Mouse (Mus musculus): ENCODE results near the gene Tcam1. TPM values are rescaled to one million over a fixed set of nuclear protein-coding genes. Genes with fewer than 3 reads are reported as not detected.

Tcam1 gene
- polyA plus RNA-seq, 1 experiment from 2014 or later, result 0.26 TPM

DNA sequence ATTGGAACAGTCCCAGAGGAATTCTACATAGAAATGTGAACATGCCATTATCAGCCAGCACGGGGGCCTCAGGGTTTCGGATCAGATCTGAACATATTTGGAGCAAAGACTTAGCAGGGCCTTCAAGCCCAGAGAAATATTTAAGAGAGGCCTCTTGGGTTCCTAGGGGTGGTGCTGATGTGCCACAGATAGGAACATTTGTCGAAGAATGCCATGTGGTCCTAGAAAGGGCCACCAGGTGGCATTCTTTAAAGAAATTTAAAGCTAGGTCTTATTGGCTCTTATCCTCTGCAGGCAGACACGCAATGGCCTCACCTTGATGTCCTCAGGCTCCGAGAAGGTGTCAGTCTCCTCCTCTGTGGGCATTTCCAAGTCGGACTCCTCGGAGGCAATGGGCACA, 53.2 kb downstream of the Tcam1 start:
- Histone ChIP-seq H3K9me3 (ENCODE audit: control insufficient read depth, low read length) (no peaks in the 10 kb centered on the region), H3K27me3 (replicated peaks; ENCODE audit: control insufficient read depth, insufficient read depth, low read length) (no peaks in the 10 kb centered on the region), H3K36me3 (ENCODE audit: control insufficient read depth, insufficient read depth, low read length) (no peaks in the 10 kb centered on the region), H3K27ac (ENCODE audit: low read depth) (no peak overlapping the region), H3K4me3 (ENCODE audit: low read depth, low read length) (no peak overlapping the region), H3K9ac (ENCODE audit: low read length) (no peak overlapping the region), H3K4me2 (ENCODE audit: low read length) (no peak overlapping the region), H3K4me1 (replicated peaks; ENCODE audit: control insufficient read depth, insufficient read depth, low read length) (0 out of 2 replicates have a peak, but pooled peaks cover 3% of the 10 kb centered on the region)
- DNase-seq (ENCODE audit: low spot score), result no peak
- 52% methylated on average over 7 of the region's 7 CpGs for WGBS
- ATAC-seq (replicated peaks; ENCODE audit: low FRiP score, low TSS enrichment, low read depth), result no peak

DNA sequence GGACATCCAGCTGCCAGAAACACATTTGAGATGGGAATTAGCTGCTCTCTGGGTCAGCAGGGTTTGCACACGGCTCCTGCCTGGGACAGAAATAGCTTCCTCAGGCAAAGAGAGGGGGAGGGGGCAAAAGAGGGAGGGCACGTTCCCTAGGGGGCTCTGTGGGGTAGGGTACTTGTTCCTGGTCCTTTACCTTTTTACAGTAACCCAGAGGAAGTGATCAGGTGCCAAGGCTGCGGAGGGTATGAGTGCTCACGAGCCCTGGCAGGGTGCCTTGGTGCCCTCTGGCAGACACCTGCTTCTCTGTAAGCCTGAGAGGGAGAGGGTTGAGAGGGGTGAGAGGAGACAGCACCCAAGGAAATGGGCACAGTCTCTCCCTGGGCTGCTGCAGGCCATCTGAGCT, 56.0 kb downstream of the Tcam1 start:
- H3K27me3 ChIP-seq (replicated peaks; ENCODE audit: control insufficient read depth, insufficient read depth, low read length), result no peaks in the 10 kb centered on the region
- H3K9me3 ChIP-seq (ENCODE audit: control insufficient read depth, low read length), result no peaks in the 10 kb centered on the region
- H3K4me2 ChIP-seq (ENCODE audit: low read length), result no peak overlapping the region
- WGBS, result 61% methylated on average over 4 of the region's 4 CpGs
- no peaks in the 10 kb centered on the region for H3K4me1 ChIP-seq (replicated peaks; ENCODE audit: control insufficient read depth, insufficient read depth, low read length)
- no peak overlapping the region for H3K4me3 ChIP-seq (ENCODE audit: low read depth, low read length)
- H3K9ac ChIP-seq (ENCODE audit: low read length), result no peak overlapping the region
- DNase-seq (ENCODE audit: low spot score) (no peak), ATAC-seq (replicated peaks; ENCODE audit: low FRiP score, low TSS enrichment, low read depth) (no peak)
- no peak overlapping the region for H3K27ac ChIP-seq (ENCODE audit: low read depth)
- no peaks in the 10 kb centered on the region for H3K36me3 ChIP-seq (ENCODE audit: control insufficient read depth, insufficient read depth, low read length)

DNA sequence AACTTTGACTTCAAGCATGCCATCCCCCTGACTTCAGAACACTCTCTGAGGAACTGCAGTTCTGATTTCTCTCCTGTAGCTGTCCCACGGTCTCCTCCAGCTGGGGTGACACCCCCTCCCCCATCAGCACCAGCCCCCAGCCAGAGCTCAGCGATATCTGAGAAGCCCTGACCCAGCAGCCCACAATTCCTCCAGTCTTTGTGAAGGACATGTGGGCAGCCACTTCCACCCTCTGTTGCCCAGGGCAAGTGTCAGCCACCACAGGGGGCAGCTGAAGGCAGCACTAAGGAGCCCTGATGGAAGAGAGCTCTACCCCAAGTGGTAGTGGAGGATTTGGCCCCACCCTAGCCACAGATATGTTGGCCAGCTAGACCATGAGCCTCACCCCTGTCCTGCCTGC, 57.6 kb downstream of the Tcam1 start:
- ATAC-seq (replicated peaks; ENCODE audit: low FRiP score, low TSS enrichment, low read depth) (no peak), DNase-seq (ENCODE audit: low spot score) (no peak)
- Histone ChIP-seq H3K4me1 (replicated peaks; ENCODE audit: control insufficient read depth, insufficient read depth, low read length) (no peaks in the 10 kb centered on the region), H3K4me3 (ENCODE audit: low read depth, low read length) (no peak overlapping the region), H3K36me3 (ENCODE audit: control insufficient read depth, insufficient read depth, low read length) (no peaks in the 10 kb centered on the region), H3K9me3 (ENCODE audit: control insufficient read depth, low read length) (no peaks in the 10 kb centered on the region), H3K27ac (ENCODE audit: low read depth) (no peak overlapping the region), H3K9ac (ENCODE audit: low read length) (no peak overlapping the region), H3K27me3 (replicated peaks; ENCODE audit: control insufficient read depth, insufficient read depth, low read length) (no peaks in the 10 kb centered on the region), H3K4me2 (ENCODE audit: low read length) (no peak overlapping the region)
- WGBS, result 9% methylated on average over 2 of the region's 2 CpGs

DNA sequence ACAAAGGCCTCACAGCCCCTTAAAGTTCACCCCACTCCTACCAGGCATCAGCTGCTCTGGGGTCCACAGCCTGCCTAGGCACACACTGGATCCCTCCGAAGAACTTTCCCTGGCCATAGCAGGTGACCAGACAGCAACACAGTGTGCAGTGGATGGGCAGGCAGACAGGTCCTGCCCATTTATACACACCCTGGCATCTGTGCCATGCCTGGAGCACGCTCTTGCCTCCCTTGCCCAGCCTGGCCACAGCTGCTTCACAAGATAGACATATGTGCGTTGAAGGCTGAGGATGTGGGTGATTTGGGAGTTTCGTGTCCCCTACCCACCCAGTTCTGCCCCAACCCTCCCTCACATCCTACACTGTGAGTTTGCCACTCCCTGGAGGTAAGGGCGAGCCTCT, 61.6 kb downstream of the Tcam1 start:
- Histone ChIP-seq H3K4me1 (replicated peaks; ENCODE audit: control insufficient read depth, insufficient read depth, low read length) (no peaks in the 10 kb centered on the region), H3K27ac (ENCODE audit: low read depth) (no peak overlapping the region), H3K27me3 (replicated peaks; ENCODE audit: control insufficient read depth, insufficient read depth, low read length) (no peaks in the 10 kb centered on the region), H3K4me2 (ENCODE audit: low read length) (no peak overlapping the region), H3K4me3 (ENCODE audit: low read depth, low read length) (no peak overlapping the region), H3K9me3 (ENCODE audit: control insufficient read depth, low read length) (no peaks in the 10 kb centered on the region), H3K9ac (ENCODE audit: low read length) (no peak overlapping the region), H3K36me3 (ENCODE audit: control insufficient read depth, insufficient read depth, low read length) (no peaks in the 10 kb centered on the region)
- WGBS, result 74% methylated on average over 5 of the region's 5 CpGs
- DNase-seq (ENCODE audit: low spot score), result no peak
- ATAC-seq (replicated peaks; ENCODE audit: low FRiP score, low TSS enrichment, low read depth), result no peak

Other genes with a start within 250 kb of the Tcam1 start
- gene Dcaf7, start 239.8 kb upstream of the Tcam1 start, polyA plus RNA-seq (2014; fragmentation: Nextera tagmentation; extraction: Ambion mirVana), result 62.2 and 68.6 TPM in 2 replicates
- 8.8 and 10.3 TPM in 2 replicates for gene Taco1, start 210.6 kb upstream of the Tcam1 start, polyA plus RNA-seq (2014; fragmentation: Nextera tagmentation; extraction: Ambion mirVana)
- gene Map3k3, start 192.1 kb upstream of the Tcam1 start, polyA plus RNA-seq (2014; fragmentation: Nextera tagmentation; extraction: Ambion mirVana), result 22.3 and 23.0 TPM in 2 replicates
- gene Gm10840, start 115.8 kb upstream of the Tcam1 start, polyA plus RNA-seq (2014; fragmentation: Nextera tagmentation; extraction: Ambion mirVana), result not detected in 2 replicates
- gene Limd2, start 115.8 kb upstream of the Tcam1 start, polyA plus RNA-seq (2014; fragmentation: Nextera tagmentation; extraction: Ambion mirVana), result 129 and 153 TPM in 2 replicates
- gene Strada, start 74.5 kb upstream of the Tcam1 start, polyA plus RNA-seq (2014; fragmentation: Nextera tagmentation; extraction: Ambion mirVana), result 20.6 and 25.1 TPM in 2 replicates
- 64.4 and 76.1 TPM in 2 replicates for gene Ccdc47, start 60.3 kb upstream of the Tcam1 start, polyA plus RNA-seq (2014; fragmentation: Nextera tagmentation; extraction: Ambion mirVana)
- 66.5 and 80.8 TPM in 2 replicates for gene Ddx42, start 59.7 kb upstream of the Tcam1 start, polyA plus RNA-seq (2014; fragmentation: Nextera tagmentation; extraction: Ambion mirVana)
- gene Ftsj3, start 20.6 kb upstream of the Tcam1 start, polyA plus RNA-seq (2014; fragmentation: Nextera tagmentation; extraction: Ambion mirVana), result 65.1 and 69.9 TPM in 2 replicates
- 248 and 256 TPM in 2 replicates for gene Psmc5, start 20.5 kb upstream of the Tcam1 start, polyA plus RNA-seq (2014; fragmentation: Nextera tagmentation; extraction: Ambion mirVana)
- 64.4 and 72.4 TPM in 2 replicates for gene Smarcd2, start 3.7 kb upstream of the Tcam1 start, polyA plus RNA-seq (2014; fragmentation: Nextera tagmentation; extraction: Ambion mirVana)
- gene Gh, start 25.2 kb downstream of the Tcam1 start, polyA plus RNA-seq (2014; fragmentation: Nextera tagmentation; extraction: Ambion mirVana), result not detected in 2 replicates
- gene Cd79b, start 38.1 kb downstream of the Tcam1 start, polyA plus RNA-seq (2014; fragmentation: Nextera tagmentation; extraction: Ambion mirVana), result 3.8 and 4.2 TPM in 2 replicates
- gene Scn4a, start 76.6 kb downstream of the Tcam1 start, polyA plus RNA-seq (2014; fragmentation: Nextera tagmentation; extraction: Ambion mirVana), result 0.04 TPM in 1 of 2 replicates, not detected in the other
- 0.60 and 0.74 TPM in 2 replicates for gene Prr29, start 88.8 kb downstream of the Tcam1 start, polyA plus RNA-seq (2014; fragmentation: Nextera tagmentation; extraction: Ambion mirVana)
- gene Icam2, start 111.4 kb downstream of the Tcam1 start, polyA plus RNA-seq (2014; fragmentation: Nextera tagmentation; extraction: Ambion mirVana), result 41.6 and 50.5 TPM in 2 replicates
- 7.1 and 7.6 TPM in 2 replicates for gene Ern1, start 211.2 kb downstream of the Tcam1 start, polyA plus RNA-seq (2014; fragmentation: Nextera tagmentation; extraction: Ambion mirVana)

All from intestine, embryonic 14.5 days (tissue).